Mouse (Mus musculus): ENCODE measurements at regions not wholly inside any gene's neighbourhood (a gene's known extent, or its start where the extent isn't known, plus 50 kb on each side); places are given as distances from the start of the nearest gene placed in this dataset.

DNA sequence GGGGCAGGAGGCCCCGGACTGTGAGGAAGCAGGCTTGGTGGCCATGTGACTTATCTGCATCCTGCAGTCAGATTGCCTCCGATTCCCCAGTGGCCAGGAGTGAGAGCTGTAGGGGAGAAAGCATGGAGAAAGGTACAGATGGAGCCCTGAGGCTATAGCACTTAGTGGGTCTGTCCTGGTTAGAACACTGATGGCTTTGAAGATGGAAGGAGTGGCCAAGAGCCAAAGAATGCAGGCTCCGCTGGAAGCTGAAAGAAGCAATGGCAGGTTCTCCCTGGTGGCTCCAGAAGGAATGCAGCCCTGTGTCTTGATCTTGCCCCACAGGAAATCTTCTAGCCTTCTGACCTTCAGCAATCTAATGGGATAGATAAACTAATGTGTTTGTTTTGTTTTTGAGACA lies 926.3 kb downstream of the 4930447A16Rik start:
- intact Hi-C loops (cut with DNase I), result no loop called here
- H3K27ac ChIP-seq, result no peak overlapping the region
- no peak for TF ChIP-seq CTCF (IDR thresholded peaks at IDR 0.05)
- H3K4me3 ChIP-seq, result no peak overlapping the region
- DNase-seq (ENCODE audit: extremely low spot score in 1 of 2, low spot score in 2 of 2), result no peak

DNA sequence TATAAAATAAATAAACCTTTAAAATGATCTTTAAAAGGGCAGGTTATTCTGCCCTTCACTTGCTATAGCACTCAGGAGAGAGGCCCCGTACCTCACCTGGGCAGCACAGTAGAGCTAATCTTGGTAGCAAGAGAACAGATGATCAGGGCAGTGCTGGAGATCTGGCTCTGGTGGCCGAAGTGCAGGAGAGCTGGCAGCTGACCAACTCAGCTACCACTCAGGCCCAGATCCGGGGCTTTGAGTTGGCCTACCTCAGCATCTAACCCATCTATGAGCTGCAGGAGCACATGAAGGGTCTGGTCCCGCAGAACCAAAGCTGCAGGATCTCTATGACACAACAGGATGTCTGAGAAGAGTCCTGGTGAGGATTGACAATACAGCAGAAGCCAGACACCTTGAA lies 928.0 kb downstream of the 4930447A16Rik start:
- no peak overlapping the region for H3K4me3 ChIP-seq
- DNase-seq (ENCODE audit: extremely low spot score in 1 of 2, low spot score in 2 of 2), result no peak
- no peak overlapping the region for H3K27ac ChIP-seq
- intact Hi-C loops (cut with DNase I), result no loop called here
- TF ChIP-seq CTCF (IDR thresholded peaks at IDR 0.05), result no peak

DNA sequence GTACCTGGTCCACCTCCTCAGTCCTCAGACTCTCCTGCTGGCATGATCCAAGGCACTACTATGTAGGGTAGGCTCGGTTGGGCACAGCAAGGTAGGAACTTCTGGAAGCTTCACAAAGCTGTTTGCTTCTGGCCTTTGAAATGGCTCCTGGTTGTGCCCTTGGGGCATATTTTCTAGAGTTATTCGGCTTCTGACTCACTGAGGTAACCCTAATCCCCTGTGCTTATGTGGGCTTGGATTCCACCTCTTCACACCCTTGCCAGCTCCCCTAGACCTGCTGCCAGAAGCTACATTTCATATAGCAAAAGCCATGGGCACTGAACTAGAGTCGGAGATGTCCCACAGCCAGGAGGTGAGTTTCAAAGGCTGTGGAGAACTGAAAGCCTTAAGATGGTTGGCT lies 933.7 kb downstream of the 4930447A16Rik start:
- Histone ChIP-seq H3K4me3 (no peak overlapping the region), H3K27ac (no peak overlapping the region)
- no peak for TF ChIP-seq CTCF (IDR thresholded peaks at IDR 0.05)
- intact Hi-C loops (cut with DNase I), result no loop called here
- no peak for DNase-seq (ENCODE audit: extremely low spot score in 1 of 2, low spot score in 2 of 2)

GRCm38 (mm10) chr15:38363522-38363921 lies 938.2 kb downstream of the 4930447A16Rik start:
- DNase-seq (ENCODE audit: extremely low spot score in 1 of 2, low spot score in 2 of 2), result no peak
- no peak overlapping the region for H3K4me3 ChIP-seq
- H3K27ac ChIP-seq, result no peak overlapping the region
- TF ChIP-seq CTCF (IDR thresholded peaks at IDR 0.05), result no peak
- intact Hi-C loops (cut with DNase I), result loop anchor here (5.0 kb wide), 1 partner anchor 51 kb away; no protein-coding TSS in a partner anchor

GRCm38 (mm10) chr15:38364014-38364413 lies 938.7 kb downstream of the 4930447A16Rik start:
- H3K4me3 ChIP-seq, result no peak overlapping the region
- no peak for TF ChIP-seq CTCF (IDR thresholded peaks at IDR 0.05)
- intact Hi-C loops (cut with DNase I), result loop anchor here (5.0 kb wide), 1 partner anchor 52 kb away; no protein-coding TSS in a partner anchor
- no peak overlapping the region for H3K27ac ChIP-seq
- no peak for DNase-seq (ENCODE audit: extremely low spot score in 1 of 2, low spot score in 2 of 2)

DNA sequence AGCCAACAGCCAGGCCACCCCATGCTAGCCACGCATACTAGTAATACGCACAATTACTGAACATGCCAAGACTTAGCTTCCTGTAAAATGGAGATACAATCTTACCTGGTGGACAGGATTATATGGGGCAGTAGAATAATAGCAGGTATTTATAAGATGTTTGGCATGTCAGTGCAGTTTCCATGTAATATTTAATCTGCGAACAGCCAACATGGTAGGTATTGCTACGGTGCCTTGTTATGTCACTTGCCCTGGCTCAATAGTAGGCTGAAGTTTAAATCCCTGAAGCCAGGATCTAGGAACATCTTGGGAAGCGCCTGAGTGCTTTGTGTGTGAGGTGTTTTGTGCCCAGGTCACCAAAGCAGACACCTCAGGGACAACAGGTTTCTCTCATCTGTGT lies 942.3 kb downstream of the 4930447A16Rik start:
- intact Hi-C loops (cut with DNase I), result no loop called here
- TF ChIP-seq CTCF (IDR thresholded peaks at IDR 0.05), result no peak
- DNase-seq (ENCODE audit: extremely low spot score in 1 of 2, low spot score in 2 of 2), result no peak
- no peak overlapping the region for H3K27ac ChIP-seq
- no peak overlapping the region for H3K4me3 ChIP-seq

DNA sequence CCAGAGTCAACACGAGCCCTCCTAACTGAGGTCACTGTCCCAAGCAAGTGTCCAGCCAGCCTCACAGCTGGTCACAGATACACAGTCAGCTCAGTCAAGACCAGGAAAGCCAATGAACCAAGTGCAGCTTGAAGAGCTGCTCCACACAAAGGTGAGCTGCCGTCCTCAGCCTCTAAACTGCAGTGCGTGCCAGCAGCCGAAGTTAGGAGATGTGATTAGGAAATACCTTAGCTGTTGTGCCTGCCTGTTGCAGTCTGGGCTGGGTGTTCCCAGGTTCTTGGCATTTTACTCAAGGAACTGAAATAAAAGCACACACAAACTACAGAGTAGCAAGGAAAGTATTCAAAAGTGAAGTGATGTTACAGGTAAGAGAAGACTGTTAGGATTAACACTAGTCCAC lies 942.9 kb downstream of the 4930447A16Rik start:
- intact Hi-C loops (cut with DNase I), result no loop called here
- H3K27ac ChIP-seq, result no peak overlapping the region
- no peak overlapping the region for H3K4me3 ChIP-seq
- TF ChIP-seq CTCF (IDR thresholded peaks at IDR 0.05), result no peak
- no peak for DNase-seq (ENCODE audit: extremely low spot score in 1 of 2, low spot score in 2 of 2)

DNA sequence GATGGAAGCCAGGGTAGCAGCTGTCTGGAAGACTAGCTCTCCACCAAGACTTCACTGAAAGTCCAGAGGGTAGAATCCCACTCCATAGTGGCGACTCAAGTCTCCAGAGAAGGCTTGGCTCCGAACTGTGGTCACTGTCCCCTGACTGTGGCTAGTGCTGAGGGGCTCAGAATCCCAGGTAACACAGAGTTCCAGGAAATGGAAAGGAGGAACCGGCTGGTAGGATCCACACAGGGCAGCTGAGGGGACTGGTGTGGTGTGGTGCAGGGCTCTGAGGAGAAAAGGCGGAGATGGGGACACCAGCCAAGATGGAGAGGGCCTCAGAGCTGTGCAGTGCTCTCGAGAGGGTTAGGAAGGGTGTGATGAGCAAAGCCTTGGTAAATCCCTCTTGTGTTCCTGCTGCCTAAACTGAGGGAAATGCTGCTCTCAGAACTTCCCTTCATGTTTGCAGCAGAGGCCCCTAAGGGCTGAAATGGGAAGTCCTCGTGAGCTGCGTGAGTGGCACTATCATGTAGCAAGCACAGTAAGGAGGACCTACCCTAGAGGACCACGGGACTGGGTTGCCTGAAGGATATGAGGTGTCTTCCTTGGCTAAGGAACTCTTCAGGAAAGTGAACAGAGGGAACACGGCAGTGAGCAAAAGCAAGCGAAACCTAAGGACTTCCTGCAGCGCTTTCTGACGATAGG lies 946.2 kb downstream of the 4930447A16Rik start:
- no peak; the same call in 1 of the 2 replicates for TF ChIP-seq CTCF (IDR thresholded peaks at IDR 0.05)
- DNase-seq (ENCODE audit: extremely low spot score in 1 of 2, low spot score in 2 of 2), result no peak
- no peak overlapping the region for H3K4me3 ChIP-seq
- intact Hi-C loops (cut with DNase I), result no loop called here
- H3K27ac ChIP-seq, result no peak overlapping the region

GRCm38 (mm10) chr15:38373797-38374196 lies 948.4 kb downstream of the 4930447A16Rik start:
- intact Hi-C loops (cut with DNase I), result no loop called here
- DNase-seq (ENCODE audit: extremely low spot score in 1 of 2, low spot score in 2 of 2), result peak; percentile 52 to 63
- Histone ChIP-seq H3K27ac (peak overlapping the region; percentile 55), H3K4me3 (peak overlapping the region; percentile 43)
- no peak for TF ChIP-seq CTCF (IDR thresholded peaks at IDR 0.05)

GRCm38 (mm10) chr15:38374786-38375185 lies 949.4 kb downstream of the 4930447A16Rik start:
- H3K27ac ChIP-seq, result peak overlapping the region; percentile 64; the same call in 1 of the 2 replicates
- DNase-seq (ENCODE audit: extremely low spot score in 1 of 2, low spot score in 2 of 2), result no peak
- intact Hi-C loops (cut with DNase I), result no loop called here
- no peak overlapping the region for H3K4me3 ChIP-seq
- no peak for TF ChIP-seq CTCF (IDR thresholded peaks at IDR 0.05)

- DNase-seq (ENCODE audit: extremely low spot score in 1 of 2, low spot score in 2 of 2), result no peak
- Histone ChIP-seq H3K4me3 (no peak overlapping the region), H3K27ac (no peak overlapping the region)
- intact Hi-C loops (cut with DNase I), result no loop called here
- TF ChIP-seq CTCF (IDR thresholded peaks at IDR 0.05), result no peak
Measured at GRCm38 (mm10) chr15:38378106-38378505, 952.8 kb downstream of the 4930447A16Rik start.

- no peak for DNase-seq (ENCODE audit: extremely low spot score in 1 of 2, low spot score in 2 of 2)
- H3K4me3 ChIP-seq, result no peak overlapping the region
- TF ChIP-seq CTCF (IDR thresholded peaks at IDR 0.05), result no peak
- intact Hi-C loops (cut with DNase I), result no loop called here
- peak overlapping the region; percentile 54 for H3K27ac ChIP-seq
Measured at GRCm38 (mm10) chr15:38387617-38388016, 962.3 kb downstream of the 4930447A16Rik start.

DNA sequence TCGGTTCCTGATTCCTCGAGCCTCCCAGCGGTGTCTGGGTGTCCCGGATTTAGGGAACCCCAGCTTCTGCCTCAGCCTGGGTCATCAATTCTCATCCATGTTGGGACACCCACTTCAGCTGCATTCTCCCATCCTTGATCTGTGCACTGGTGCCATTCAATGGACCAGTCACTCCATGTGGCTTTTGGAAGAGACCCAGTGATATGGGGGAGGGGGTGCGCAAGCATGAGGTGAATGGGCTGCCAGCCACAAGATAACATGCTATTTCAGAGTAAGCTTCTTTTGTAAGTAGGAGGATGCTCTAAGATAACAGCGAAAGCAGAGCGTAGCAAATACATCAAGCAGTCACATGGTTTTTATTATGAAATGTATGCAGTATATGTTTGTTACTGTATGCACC lies 963.1 kb downstream of the 4930447A16Rik start:
- no peak for DNase-seq (ENCODE audit: extremely low spot score in 1 of 2, low spot score in 2 of 2)
- H3K27ac ChIP-seq, result no peak overlapping the region; the same call in 1 of the 2 replicates
- intact Hi-C loops (cut with DNase I), result no loop called here

More for the DNA sequence above, 963.1 kb downstream of the 4930447A16Rik start:
- no peak overlapping the region for H3K4me3 ChIP-seq
- TF ChIP-seq CTCF (IDR thresholded peaks at IDR 0.05), result no peak
